Mouse (Mus musculus) MEL (cell line): ENCODE data around the gene Hat1. TPM values are rescaled to one million over a fixed set of nuclear protein-coding genes. Genes with fewer than 3 reads are reported as not detected.

Experiments used
- DNase-seq: peaks from one replicate; pipeline ENCODE4 v3.0.0; 2011; ENCODE audit warnings: low read depth, low spot score
- H3K27ac ChIP-seq: 2 replicates; pipeline ENCODE4 v1.5.1; 2012; ENCODE audit warnings: low read depth, mild to moderate bottlenecking, control low read depth, low read length, moderate library complexity; ENCODE audit not compliant: control insufficient read depth
- H3K27me3 ChIP-seq, 2 experiments: fragments of 150-350 bp in 1 of 2; sonication (generic) in 1 of 2; 2 replicates each; pipeline ENCODE4 v1.6.1; 2012; ENCODE audit warnings: low read length in 2 of 2, mild to moderate bottlenecking in 2 of 2, improper control_type of control experiment in 1 of 2, moderate library complexity in 1 of 2; ENCODE audit not compliant: insufficient read depth in 2 of 2, control insufficient read depth in 1 of 2
- H3K36me3 ChIP-seq, 2 experiments: 2 replicates each; pipeline ENCODE4 v1.6.1; 2012 to 2014; ENCODE audit warnings: low read length in 2 of 2, improper control_type of control experiment in 1 of 2, inconsistent platforms in 1 of 2, mild to moderate bottlenecking in 1 of 2; ENCODE audit not compliant: insufficient read depth in 2 of 2, control insufficient read depth in 1 of 2
- H3K4me1 ChIP-seq, 2 experiments: fragments of 150-350 bp in 1 of 2; sonication (generic) in 1 of 2; 2 replicates each; pipeline ENCODE4 v1.6.1; 2012; ENCODE audit warnings: low read length in 2 of 2, improper control_type of control experiment in 1 of 2, mild to moderate bottlenecking in 1 of 2; ENCODE audit not compliant: insufficient read depth in 2 of 2, control insufficient read depth in 1 of 2
- H3K4me3 ChIP-seq, 2 experiments: fragments of 150-350 bp in 1 of 2; sonication (generic) in 1 of 2; 2 replicates each; pipeline ENCODE4 v1.5.1; 2012; ENCODE audit warnings: low read depth in 2 of 2, low read length in 2 of 2, mild to moderate bottlenecking in 2 of 2, moderate library complexity in 2 of 2, control low read depth in 1 of 2, improper control_type of control experiment in 1 of 2; ENCODE audit not compliant: control insufficient read depth in 1 of 2, insufficient read depth in 1 of 2
- H3K79me2 ChIP-seq: 2 replicates; pipeline ENCODE4 v1.6.1; 2012; ENCODE audit warnings: mild to moderate bottlenecking, low read length, moderate library complexity; ENCODE audit not compliant: control insufficient read depth, poor library complexity, insufficient read depth
- H3K9ac ChIP-seq: 2 replicates; pipeline ENCODE4 v1.6.1; 2012; ENCODE audit warnings: low read depth, mild to moderate bottlenecking, control low read depth, low read length, moderate library complexity; ENCODE audit not compliant: control insufficient read depth, poor library complexity, severe bottlenecking
- H3K9me3 ChIP-seq: fragments of 150-350 bp; sonication (generic); replicated peaks from 2 replicates; pipeline ENCODE4 v1.6.1; 2012; ENCODE audit warnings: mild to moderate bottlenecking, low read length, improper control_type of control experiment, moderate library complexity; ENCODE audit not compliant: insufficient read depth
- CHD1 ChIP-seq: IDR thresholded peaks from 2 replicates; pipeline ENCODE4 v1.6.1; 2012; ENCODE audit warnings: low read depth, mild to moderate bottlenecking, inconsistent platforms, low read length, improper control_type of control experiment
- CHD2 ChIP-seq: IDR thresholded peaks from 2 replicates; pipeline ENCODE4 v1.6.1; 2011; ENCODE audit warnings: low read length, improper control_type of control experiment
- CTCF ChIP-seq, 3 experiments: IDR thresholded peaks in 2 of 3; conservative IDR thresholded peaks in 1 of 3; 2 replicates each; pipeline ENCODE4 v1.5.1; 2011 to 2012; ENCODE audit warnings: low read length in 3 of 3, low read depth in 2 of 3, mild to moderate bottlenecking in 2 of 3, improper control_type of control experiment in 1 of 3, inconsistent platforms in 1 of 3, mixed read lengths in 1 of 3, moderate library complexity in 1 of 3; ENCODE audit not compliant: control insufficient read depth in 1 of 3, insufficient read depth in 1 of 3, poor library complexity in 1 of 3, severe bottlenecking in 1 of 3
- E2F4 ChIP-seq: IDR thresholded peaks from 2 replicates; pipeline ENCODE4 v1.6.1; 2011; ENCODE audit warnings: low read depth, low read length, improper control_type of control experiment, borderline replicate concordance
- EP300 ChIP-seq, 2 experiments: IDR thresholded peaks; 2 replicates each; pipeline ENCODE4 v1.6.1; 2011; ENCODE audit warnings: improper control_type of control experiment in 2 of 2, low read length in 2 of 2, low read depth in 1 of 2, mild to moderate bottlenecking in 1 of 2
- ETS1 ChIP-seq: IDR thresholded peaks from 2 replicates; pipeline ENCODE4 v1.6.1; 2012; ENCODE audit warnings: low read depth, mild to moderate bottlenecking, inconsistent platforms, low read length, improper control_type of control experiment, moderate library complexity
- HCFC1 ChIP-seq: IDR thresholded peaks from 2 replicates; pipeline ENCODE4 v1.6.1; 2012; ENCODE audit warnings: low read depth, mild to moderate bottlenecking, inconsistent platforms, low read length, improper control_type of control experiment, moderate library complexity
- JUND ChIP-seq: IDR thresholded peaks from 2 replicates; pipeline ENCODE4 v1.6.1; 2011; ENCODE audit warnings: low read depth, mild to moderate bottlenecking, improper control_type of control experiment, low read length
- KAT2A ChIP-seq: conservative IDR thresholded peaks from 2 replicates; pipeline ENCODE4 v1.6.1; 2012; ENCODE audit warnings: low read depth, low read length, improper control_type of control experiment, inconsistent platforms
- MAFK ChIP-seq: IDR thresholded peaks from 2 replicates; pipeline ENCODE4 v1.6.1; 2011; ENCODE audit warnings: low read depth, mild to moderate bottlenecking, low read length, improper control_type of control experiment, borderline replicate concordance
- MAX ChIP-seq: IDR thresholded peaks from 2 replicates; pipeline ENCODE4 v1.6.1; 2011; ENCODE audit warnings: low read length, improper control_type of control experiment
- MAZ ChIP-seq: IDR thresholded peaks from 2 replicates; pipeline ENCODE4 v1.6.1; 2012; ENCODE audit warnings: low read depth, mild to moderate bottlenecking, inconsistent platforms, low read length, improper control_type of control experiment
- MEF2A ChIP-seq: IDR thresholded peaks from 2 replicates; pipeline ENCODE4 v1.6.1; 2014; ENCODE audit warnings: low read depth, mild to moderate bottlenecking, inconsistent platforms, low read length, improper control_type of control experiment; ENCODE audit not compliant: poor library complexity, insufficient replicate concordance, severe bottlenecking; ENCODE audit errors: extremely low read depth
- MYC ChIP-seq: IDR thresholded peaks from 2 replicates; pipeline ENCODE4 v1.6.1; 2011; ENCODE audit warnings: low read depth, mild to moderate bottlenecking, low read length, improper control_type of control experiment, moderate library complexity
- NRF1 ChIP-seq: IDR thresholded peaks from 2 replicates; pipeline ENCODE4 v1.6.1; 2014; ENCODE audit warnings: low read depth, mild to moderate bottlenecking, inconsistent platforms, low read length, improper control_type of control experiment, moderate library complexity; ENCODE audit not compliant: poor library complexity, insufficient read depth, severe bottlenecking
- POLR2AphosphoS2 ChIP-seq: IDR thresholded peaks from 2 replicates; pipeline ENCODE4 v1.6.1; 2011; ENCODE audit warnings: low read length, improper control_type of control experiment
- POLR2AphosphoS5 ChIP-seq: IDR thresholded peaks from 2 replicates; pipeline ENCODE4 v1.6.1; 2012; ENCODE audit warnings: low read depth, borderline replicate concordance, mild to moderate bottlenecking, inconsistent platforms, low read length, moderate library complexity, mixed read lengths
- RAD21 ChIP-seq: IDR thresholded peaks from 2 replicates; pipeline ENCODE4 v1.6.1; 2011; ENCODE audit warnings: mild to moderate bottlenecking, low read depth, low read length, improper control_type of control experiment
- RCOR1 ChIP-seq: IDR thresholded peaks from 2 replicates; pipeline ENCODE4 v1.6.1; 2012; ENCODE audit warnings: low read depth, mild to moderate bottlenecking, inconsistent platforms, low read length, improper control_type of control experiment
- SIN3A ChIP-seq: IDR thresholded peaks from 2 replicates; pipeline ENCODE4 v1.6.1; 2012; ENCODE audit warnings: low read length, improper control_type of control experiment, inconsistent platforms
- SMC3 ChIP-seq: IDR thresholded peaks from 2 replicates; pipeline ENCODE4 v1.6.1; 2011; ENCODE audit warnings: low read depth, low read length, improper control_type of control experiment
- TAL1 ChIP-seq: IDR thresholded peaks from 2 replicates; pipeline ENCODE4 v1.6.1; 2012; ENCODE audit warnings: mild to moderate bottlenecking, inconsistent platforms, low read length, moderate library complexity, mixed read lengths
- TCF12 ChIP-seq: IDR thresholded peaks from 2 replicates; pipeline ENCODE4 v1.6.1; 2014; ENCODE audit warnings: low read depth, mild to moderate bottlenecking, inconsistent platforms, low read length, improper control_type of control experiment, moderate library complexity
- UBTF ChIP-seq: IDR thresholded peaks from 2 replicates; pipeline ENCODE4 v1.6.1; 2012; ENCODE audit warnings: low read depth, mild to moderate bottlenecking, inconsistent platforms, low read length, improper control_type of control experiment, moderate library complexity, borderline replicate concordance; ENCODE audit not compliant: insufficient read depth
- USF2 ChIP-seq, 2 experiments: IDR thresholded peaks; 2 replicates each; pipeline ENCODE4 v1.6.1; 2011 to 2012; ENCODE audit warnings: improper control_type of control experiment in 2 of 2, low read length in 2 of 2, borderline replicate concordance in 1 of 2, inconsistent platforms in 1 of 2, low read depth in 1 of 2, mild to moderate bottlenecking in 1 of 2; ENCODE audit not compliant: insufficient read depth in 1 of 2
- ZC3H11A ChIP-seq: IDR thresholded peaks from 2 replicates; pipeline ENCODE4 v1.6.1; 2012; ENCODE audit warnings: low read depth, mild to moderate bottlenecking, inconsistent platforms, low read length, improper control_type of control experiment
- ZMIZ1 ChIP-seq: IDR thresholded peaks from 2 replicates; pipeline ENCODE4 v1.6.1; 2012; ENCODE audit warnings: low read depth, mild to moderate bottlenecking, inconsistent platforms, low read length, improper control_type of control experiment, moderate library complexity
- polyA plus RNA-seq, 2 experiments: library from polyadenylated mRNA; stranded (reverse) in 1 of 2; unstranded in 1 of 2; fragments of >175 nt in 1 of 2; fragments of >200 nt in 1 of 2; gene quantifications; 2 replicates each; pipeline versions ENCODE4 v1.2.1 to v1.2.4; 2012; ENCODE audit warnings: low replicate concordance in 2 of 2, low read depth in 1 of 2; ENCODE audit not compliant: insufficient read length in 2 of 2, insufficient read depth in 1 of 2, missing spikeins in 1 of 2
- total RNA-seq: library from RNA; depleted of rRNA; stranded (reverse); fragments of 300-350 nt; gene quantifications from 2 replicates; pipeline ENCODE4 v1.2.3, GENCODE M21; 2012

The Hat1 gene
- total and polyA plus RNA-seq, 3 experiments, result 167 TPM; not detected in 1

DNA sequence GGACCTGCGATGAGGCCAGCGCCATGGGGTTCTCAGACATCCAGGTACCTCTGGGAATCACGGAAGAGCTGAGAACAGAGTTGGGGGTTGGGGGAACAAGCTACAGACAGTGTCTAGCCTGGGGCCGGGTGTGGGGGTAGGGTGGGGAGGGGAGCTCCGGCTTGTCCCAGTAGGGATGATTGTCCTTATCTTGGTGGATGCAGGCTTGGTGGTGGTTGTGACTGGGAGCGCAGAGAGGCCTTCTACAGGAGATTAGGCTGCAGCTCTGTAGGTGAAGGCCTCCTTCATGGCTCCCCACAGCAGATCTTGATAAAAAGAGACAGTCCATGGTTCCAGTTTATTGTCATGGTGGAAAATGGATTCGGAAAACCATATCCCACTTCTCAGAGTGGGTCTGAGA lies 72.8 kb downstream of the Hat1 start (continued):
- TF ChIP-seq USF2 (IDR thresholded peaks at IDR 0.05; ENCODE audit: borderline replicate concordance in 1 of 2, insufficient read depth in 1 of 2, low read depth in 1 of 2, low read length in 2 of 2) (no peak), RCOR1 (peak; percentile 83; the same call in 1 of the 2 replicates), SIN3A (peak; percentile 75; the same call in 1 of the 2 replicates), NRF1 (no peak), KAT2A (no peak), MYC (no peak), RAD21 (no peak), MAZ (peak; percentile 83; the same call in 1 of the 2 replicates), POLR2AphosphoS5 (no peak)

GRCm38 (mm10) chr2:71462066-71462465 lies 73.3 kb downstream of the Hat1 start:
- H3K79me2 ChIP-seq, result peaks cover 4% of the 10 kb centered on the region
- peak overlapping the region; percentile 42 for H3K9ac ChIP-seq
- no peak for DNase-seq
- H3K4me3 ChIP-seq, result peak overlapping the region; percentile 6 to 25; a peak in 1 of 4 replicates
- no peaks in the 10 kb centered on the region for H3K27me3 ChIP-seq
- TF ChIP-seq MAX, result peak; percentile 38; the same call in 1 of the 2 replicates
- 0 out of 2 replicates have a peak, but pooled peaks have one; percentile 37 for TF ChIP-seq E2F4
- no peak for TF ChIP-seq EP300 (IDR thresholded peaks at IDR 0.05; ENCODE audit: low read depth in 1 of 2, low read length in 2 of 2)
- peaks cover 29 to 32% of the 10 kb centered on the region in 2 experiments for H3K4me1 ChIP-seq
- peaks cover 0 to 35% of the 10 kb centered on the region in 2 experiments; a peak in 2 of 4 replicates for H3K36me3 ChIP-seq
- no peaks in the 10 kb centered on the region for H3K9me3 ChIP-seq
- H3K27ac ChIP-seq, result peak overlapping the region; percentile 90

DNA sequence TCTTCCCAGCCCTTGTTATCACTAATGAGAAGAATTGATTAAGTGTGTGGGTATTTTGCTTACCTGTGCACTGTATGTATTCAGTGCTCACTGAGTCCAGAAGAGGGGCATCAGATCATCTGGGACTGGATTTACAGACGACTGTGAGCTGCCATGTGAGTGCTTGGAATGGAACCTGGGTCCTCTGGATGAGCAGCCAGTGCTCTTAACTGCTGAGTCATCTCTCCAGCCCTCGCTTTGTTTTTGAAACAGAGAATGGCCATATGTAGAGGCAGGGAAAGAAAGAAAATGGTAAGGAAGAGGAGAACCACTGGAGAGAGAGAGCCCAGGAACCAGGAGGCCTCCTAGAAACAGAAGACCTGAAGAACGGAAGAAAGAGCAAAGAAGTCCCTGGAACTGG lies 73.8 kb downstream of the Hat1 start:
- no peak overlapping the region for H3K4me3 ChIP-seq
- TF ChIP-seq SMC3 (no peak), MEF2A (no peak), HCFC1 (no peak), MAZ (no peak), CTCF (IDR thresholded peaks at IDR 0.05 in 2 of 3, conservative IDR thresholded peaks at IDR 0.05 in 1 of 3; ENCODE audit: control insufficient read depth in 1 of 3, insufficient read depth in 1 of 3, low read depth in 2 of 3, low read length in 3 of 3, poor library complexity in 1 of 3, severe bottlenecking in 1 of 3) (no peak), RCOR1 (no peak), MAFK (no peak), CHD1 (no peak), ETS1 (no peak), ZMIZ1 (no peak), EP300 (IDR thresholded peaks at IDR 0.05; ENCODE audit: low read depth in 1 of 2, low read length in 2 of 2) (no peak; a peak in 1 of 4 replicates), UBTF (no peak), CHD2 (no peak), JUND (no peak), ZC3H11A (no peak), MAX (no peak), POLR2AphosphoS2 (no peak), TAL1 (no peak), POLR2AphosphoS5 (no peak), TCF12 (no peak)
- TF ChIP-seq, all 39 proteins: peak for 0
- Histone ChIP-seq H3K4me1 (peaks cover 29 to 32% of the 10 kb centered on the region in 2 experiments), H3K27ac (peak overlapping the region; percentile 90), H3K36me3 (peaks cover 0 to 35% of the 10 kb centered on the region in 2 experiments; a peak in 2 of 4 replicates), H3K79me2 (peaks cover 2% of the 10 kb centered on the region), H3K27me3 (no peaks in the 10 kb centered on the region), H3K9ac (no peak overlapping the region), H3K9me3 (no peaks in the 10 kb centered on the region)
- peak; percentile 33 for DNase-seq
